Mouse (Mus musculus) E14TG2a.4 (cell line): ENCODE data around the gene Hic2.

ENCODE experiments used
- CTCF ChIP-seq: conservative IDR thresholded peaks from 2 replicates; pipeline ENCODE4 v1.5.1; 2014; ENCODE audit warnings: low read length
- NANOG ChIP-seq: IDR thresholded peaks from 2 replicates; pipeline ENCODE4 v1.6.1; 2014; ENCODE audit warnings: borderline replicate concordance, low read length, mixed read lengths

DNA sequence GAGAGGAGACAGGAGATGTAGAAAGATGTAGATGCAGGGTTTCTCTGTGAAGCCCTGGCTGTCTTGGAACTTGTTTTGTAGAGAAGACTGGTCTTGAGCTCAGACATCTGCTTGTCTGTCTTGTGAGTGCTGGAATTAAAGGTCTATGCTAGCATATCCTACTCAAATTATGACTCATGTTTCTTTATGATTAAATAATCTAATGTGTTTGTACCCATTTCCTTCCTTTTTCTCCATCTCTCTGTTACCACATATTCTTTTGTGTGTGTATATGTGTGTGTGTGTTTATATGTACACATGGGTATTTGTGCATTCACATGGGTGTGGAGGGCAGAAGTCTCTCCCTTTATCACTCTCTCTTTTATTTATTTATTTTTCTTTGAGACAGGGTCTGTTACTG is 6.9 kb upstream of the Hic2 start:
- TF ChIP-seq CTCF = no peak
- no peak for TF ChIP-seq NANOG
